ENCODE assay signal across 8 mouse cellular contexts in the genomic region with DNA sequence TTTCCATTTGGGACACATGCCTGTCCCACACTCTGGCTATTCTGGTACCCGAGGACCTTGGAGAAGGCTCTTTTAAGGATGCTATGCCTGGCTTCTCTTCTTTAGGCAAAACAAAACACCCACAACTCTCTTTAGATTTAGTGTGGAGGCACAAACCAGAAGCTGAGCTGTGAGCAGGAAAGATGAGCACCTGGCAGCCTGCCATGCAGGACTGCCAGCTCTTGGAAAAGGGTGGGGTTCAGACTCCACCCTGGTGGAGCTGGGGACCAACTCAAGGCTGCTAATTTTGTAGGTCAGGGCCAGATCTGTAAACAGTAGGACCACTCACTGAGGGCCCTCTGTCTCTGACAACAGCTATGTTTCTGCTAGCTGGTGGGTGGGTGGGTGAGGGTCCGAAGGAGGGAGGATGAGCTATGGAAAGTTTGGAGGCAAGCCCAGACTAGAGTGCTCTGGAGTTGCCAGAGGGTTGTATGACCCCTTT. TPM values are rescaled to one million over a fixed set of nuclear protein-coding genes. Genes with fewer than 3 reads are reported as not detected.
A peak's percentile ranks its signal among the peaks of the same experiment; 100 is the strongest.
DNase-seq lines count a peak whose midpoint lies in the region; ATAC-seq lines count a peak whose summit lies in the region.

No protein-coding gene starts in this region.

- no peak overlapping the region for H3K9ac ChIP-seq in neural tube, embryonic 14.5 days (replicated peaks; ENCODE audit: low read depth, low read length)

- no peaks in the 10 kb centered on the region for H3K36me3 ChIP-seq in neural tube, embryonic 14.5 days (ENCODE audit: control insufficient read depth, insufficient read depth, low read length)

- H3K27ac ChIP-seq in neural tube, embryonic 14.5 days (ENCODE audit: low read depth, low read length): peak overlapping the region; percentile 22; the same call in 1 of the 2 replicates

- 55% methylated on average over 2 of the region's 2 CpGs for WGBS in neural tube, embryonic 14.5 days

- peak; percentile 39 for DNase-seq in layer of hippocampus, adult 11-12 months (ENCODE audit: low spot score)
- DNase-seq in layer of hippocampus, adult 8-10 months (ENCODE audit: low spot score in 2 of 2): no peak
- DNase-seq in c-Kit-negative CD71-positive TER-119-positive erythroid progenitor cells, embryonic 14.5 days (ENCODE audit: low read depth, low spot score): peak; percentile 72
- peak; percentile 43 to 48 for DNase-seq in frontal cortex, postnatal 25 days (ENCODE audit: low spot score in 2 of 2)
- no peak for DNase-seq in embryo, embryonic 11 days
- no peak for DNase-seq in urinary bladder, postnatal 10 days (ENCODE audit: low spot score)
- DNase-seq in ovary, postnatal 10 days (ENCODE audit: low spot score): no peak

- H3K4me1 ChIP-seq in neural tube, embryonic 14.5 days (ENCODE audit: control insufficient read depth, insufficient read depth, low read length): 0 out of 2 replicates have a peak, but pooled peaks cover 6% of the 10 kb centered on the region

- H3K27me3 ChIP-seq in neural tube, embryonic 14.5 days (ENCODE audit: control insufficient read depth, insufficient read depth, low read length): no peaks in the 10 kb centered on the region

- no peak overlapping the region for H3K4me2 ChIP-seq in neural tube, embryonic 14.5 days (ENCODE audit: low read depth, low read length)

- no peaks in the 10 kb centered on the region for H3K9me3 ChIP-seq in neural tube, embryonic 14.5 days (ENCODE audit: control insufficient read depth, low read length)

- no peak overlapping the region for H3K4me3 ChIP-seq in neural tube, embryonic 14.5 days (ENCODE audit: low read depth, low read length)

- ATAC-seq in neural tube, embryonic 14.5 days (ENCODE audit: low read depth): peak; percentile 56; the same call in 1 of the 2 replicates

RNA-seq across cellular contexts. Expression of gene Ampd3, which starts 13.3 kb away (rescaled TPM):
- total RNA-seq in layer of hippocampus, adult 8-10 months (2022): 10 to 100 TPM; 25.4 to 37.7 (median 30.3) TPM
- 9.1 and 10.9 TPM in 2 replicates for polyA plus RNA-seq in neural tube, embryonic 14.5 days (2014; fragmentation: Nextera tagmentation; extraction: Ambion mirVana)

Comparison
In these comparisons a context has a peak if more than half of its experiments do, and no peak if none do; other contexts are left out.
1. DNase-seq: peak in layer of hippocampus, adult 11-12 months (single experiment), c-Kit-negative CD71-positive TER-119-positive erythroid progenitor cells, embryonic 14.5 days (single experiment) and frontal cortex, postnatal 25 days (2 of 2); none in layer of hippocampus, adult 8-10 months (0 of 2), embryo, embryonic 11 days (single experiment), urinary bladder, postnatal 10 days (single experiment) and ovary, postnatal 10 days (single experiment).